In the genomic region with DNA sequence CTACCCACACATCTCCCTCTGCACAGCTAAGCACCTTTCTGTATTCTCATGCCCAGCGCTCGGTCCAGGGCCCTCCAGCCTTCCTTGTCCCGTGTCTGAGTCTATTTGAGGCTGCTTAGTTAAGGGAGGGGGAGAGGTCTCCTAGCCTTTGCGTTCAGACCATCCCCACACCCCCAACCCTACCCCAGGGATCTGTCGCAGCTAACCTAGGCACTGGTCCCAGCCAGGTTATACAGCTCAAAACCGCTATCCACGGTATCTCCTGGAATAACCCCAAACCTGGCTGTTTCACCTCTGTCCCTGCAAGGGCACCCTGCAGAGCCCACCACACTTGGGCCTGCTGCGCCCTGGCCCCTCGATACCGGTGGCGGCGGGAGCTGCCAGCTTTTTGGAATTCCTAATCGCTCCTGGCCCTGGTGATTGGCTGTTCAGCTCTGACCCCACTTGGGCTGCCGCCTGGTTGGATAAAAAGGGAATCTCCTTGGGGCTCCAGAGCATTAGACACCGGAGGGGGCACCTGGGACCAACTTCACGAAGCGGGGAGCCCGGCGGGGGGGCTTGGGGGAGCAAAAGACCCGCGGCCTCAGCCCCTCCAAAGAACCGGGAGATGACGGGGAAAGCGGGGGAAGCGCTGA, we compare ENCODE assay signal across 13 mouse cellular contexts. TPM values are rescaled to one million over a fixed set of nuclear protein-coding genes. Genes with fewer than 3 reads are reported as not detected.
DNase-seq lines count a peak whose midpoint lies in the region; ATAC-seq and TF ChIP-seq lines count a peak whose summit lies in the region.
"Had no signal": no experiment of that assay in that cellular context is flagged by ENCODE, and none has a peak within 500 bp of the region (broad histone marks: within the 10 kb centered on the region; RNA-seq: fewer than 3 reads in every experiment).

Gene Vsx2 (plus strand): TSS at position 427 of the 635 bp plus-strand sequence.

- peaks cover 64% of the 10 kb centered on the region for H3K27me3 ChIP-seq in forebrain, embryonic 11.5 days (ENCODE audit: control insufficient read depth, insufficient read depth, low read length)
- peaks cover 55% of the 10 kb centered on the region for H3K27me3 ChIP-seq in forebrain, embryonic 16.5 days (replicated peaks; ENCODE audit: control insufficient read depth, insufficient read depth, low read length)
- peaks cover 14% of the 10 kb centered on the region for H3K27me3 ChIP-seq in ES-Bruce4 (ENCODE audit: control insufficient read depth, insufficient read depth, low read length, poor library complexity, severe bottlenecking)
- peaks cover 85% of the 10 kb centered on the region for H3K27me3 ChIP-seq in forebrain, embryonic 13.5 days
- H3K27me3 ChIP-seq in midbrain, embryonic 10.5 days (ENCODE audit: low read depth, poor library complexity, severe bottlenecking), result peaks cover 90% of the 10 kb centered on the region

- H3K9ac ChIP-seq in forebrain, embryonic 11.5 days (ENCODE audit: low read length), result no peak within 1 kb of the TSS
- no peak within 1 kb of the TSS for H3K9ac ChIP-seq in forebrain, embryonic 16.5 days (replicated peaks; ENCODE audit: low read depth, low read length)
- H3K9ac ChIP-seq in ES-Bruce4 (ENCODE audit: low read depth, poor library complexity, severe bottlenecking), result peak within 1 kb of the TSS; percentile 13; the same call in 1 of the 2 replicates
- H3K9ac ChIP-seq in forebrain, embryonic 13.5 days, result no peak within 1 kb of the TSS
- H3K9ac ChIP-seq: stomach, embryonic 15.5 days had no signal

- H3K9me3 ChIP-seq in forebrain, embryonic 11.5 days (ENCODE audit: control insufficient read depth, low read length), result no peaks in the 10 kb centered on the region
- H3K9me3 ChIP-seq in forebrain, embryonic 16.5 days (ENCODE audit: control insufficient read depth, low read length), result no peaks in the 10 kb centered on the region
- H3K9me3 ChIP-seq in ES-Bruce4 (replicated peaks; ENCODE audit: control insufficient read depth, insufficient read depth, low read length, poor library complexity, severe bottlenecking), result no peaks in the 10 kb centered on the region
- H3K9me3 ChIP-seq in forebrain, embryonic 13.5 days (replicated peaks), result no peaks in the 10 kb centered on the region
- H3K9me3 ChIP-seq in midbrain, embryonic 10.5 days (replicated peaks), result no peaks in the 10 kb centered on the region
- H3K9me3 ChIP-seq: stomach, embryonic 15.5 days had no signal

- DNase-seq in forebrain, embryonic 11.5 days (ENCODE audit: low spot score), result peak; percentile 65
- no peak for DNase-seq in midbrain, embryonic 10.5 days (ENCODE audit: low spot score)
- no peak for DNase-seq in lung, postnatal 36 days
- DNase-seq: cerebellum, postnatal 36 days; gastrocnemius, postnatal 25 days; layer of hippocampus, postnatal 36 days; right cerebral cortex, adult 18-20 months had no signal

- 1% methylated on average over 25 of the region's 25 CpGs for WGBS in forebrain, embryonic 11.5 days
- 4% methylated on average over 25 of the region's 25 CpGs for WGBS in forebrain, embryonic 16.5 days
- WGBS in forebrain, embryonic 13.5 days, result 2% methylated on average over 25 of the region's 25 CpGs
- WGBS in midbrain, embryonic 10.5 days, result 2% methylated on average over 25 of the region's 25 CpGs

- TF ChIP-seq POLR2A in ES-Bruce4 (IDR thresholded peaks at IDR 0.05; ENCODE audit: insufficient read depth, low read length), result no peak

- TF ChIP-seq CTCF in ES-Bruce4 (IDR thresholded peaks at IDR 0.05; ENCODE audit: low read depth, low read length), result no peak

- peaks cover 11% of the 10 kb centered on the region; the same call in 1 of the 2 replicates for H3K4me1 ChIP-seq in forebrain, embryonic 11.5 days (replicated peaks; ENCODE audit: control insufficient read depth, insufficient read depth, low read length)
- peaks cover 23% of the 10 kb centered on the region for H3K4me1 ChIP-seq in forebrain, embryonic 16.5 days (replicated peaks; ENCODE audit: control insufficient read depth, insufficient read depth, low read length)
- no peaks in the 10 kb centered on the region for H3K4me1 ChIP-seq in ES-Bruce4 (ENCODE audit: control insufficient read depth, insufficient read depth, low read length)
- H3K4me1 ChIP-seq in forebrain, embryonic 13.5 days, result peaks cover 27% of the 10 kb centered on the region
- peaks cover 27% of the 10 kb centered on the region for H3K4me1 ChIP-seq in midbrain, embryonic 10.5 days

- no peak for TF ChIP-seq EP300 in ES-Bruce4 (IDR thresholded peaks at IDR 0.05; ENCODE audit: insufficient read depth, low read depth, low read length)

- ATAC-seq in forebrain, embryonic 11.5 days (replicated peaks; ENCODE audit: low FRiP score), result no peak; the same call in 1 of the 2 replicates
- ATAC-seq in forebrain, embryonic 16.5 days, result no peak
- no peak for ATAC-seq in forebrain, embryonic 13.5 days
- no peak for ATAC-seq in erythroid progenitor cell, adult 5-6 weeks (replicated peaks; ENCODE audit: low FRiP score, poor library complexity, severe bottlenecking)
- ATAC-seq in megakaryocyte progenitor cell, adult 5-6 weeks (replicated peaks; ENCODE audit: poor library complexity), result no peak

- H3K4me2 ChIP-seq in forebrain, embryonic 11.5 days (ENCODE audit: low read depth, low read length, severe bottlenecking), result peak within 1 kb of the TSS; percentile 36
- H3K4me2 ChIP-seq in forebrain, embryonic 16.5 days (ENCODE audit: low read length), result no peak within 1 kb of the TSS
- H3K4me2 ChIP-seq in forebrain, embryonic 13.5 days, result peak within 1 kb of the TSS; percentile 39
- H3K4me2 ChIP-seq: stomach, embryonic 15.5 days had no signal

- no peaks in the 10 kb centered on the region for H3K36me3 ChIP-seq in forebrain, embryonic 11.5 days (ENCODE audit: control insufficient read depth, insufficient read depth, low read length)
- no peaks in the 10 kb centered on the region for H3K36me3 ChIP-seq in forebrain, embryonic 16.5 days (ENCODE audit: control insufficient read depth, insufficient read depth)
- H3K36me3 ChIP-seq in ES-Bruce4 (ENCODE audit: control insufficient read depth, insufficient read depth, low read length, poor library complexity, severe bottlenecking), result no peaks in the 10 kb centered on the region
- H3K36me3 ChIP-seq in forebrain, embryonic 13.5 days (ENCODE audit: poor library complexity, severe bottlenecking), result no peaks in the 10 kb centered on the region
- H3K36me3 ChIP-seq in midbrain, embryonic 10.5 days, result no peaks in the 10 kb centered on the region
- H3K36me3 ChIP-seq: stomach, embryonic 15.5 days had no signal

- H3K27ac ChIP-seq in forebrain, embryonic 11.5 days (ENCODE audit: low read depth, low read length), result no peak within 1 kb of the TSS
- H3K27ac ChIP-seq in forebrain, embryonic 16.5 days (ENCODE audit: low read length), result no peak within 1 kb of the TSS
- no peak within 1 kb of the TSS for H3K27ac ChIP-seq in ES-Bruce4 (ENCODE audit: insufficient read depth, low read length)
- H3K27ac ChIP-seq in forebrain, embryonic 13.5 days, result no peak within 1 kb of the TSS
- no peak within 1 kb of the TSS for H3K27ac ChIP-seq in midbrain, embryonic 10.5 days (replicated peaks)
- H3K27ac ChIP-seq: stomach, embryonic 15.5 days had no signal

- peak within 1 kb of the TSS; percentile 16; the same call in 1 of the 2 replicates for H3K4me3 ChIP-seq in forebrain, embryonic 11.5 days (ENCODE audit: low read depth, low read length)
- H3K4me3 ChIP-seq in forebrain, embryonic 16.5 days (replicated peaks; ENCODE audit: low read length), result no peak within 1 kb of the TSS; the same call in 1 of the 2 replicates
- H3K4me3 ChIP-seq in ES-Bruce4 (ENCODE audit: low read depth, low read length), result peak within 1 kb of the TSS; percentile 50
- H3K4me3 ChIP-seq in forebrain, embryonic 13.5 days, result peak within 1 kb of the TSS; percentile 20
- H3K4me3 ChIP-seq in midbrain, embryonic 10.5 days, result peak within 1 kb of the TSS; percentile 38
- H3K4me3 ChIP-seq: stomach, embryonic 15.5 days had no signal

RNA-seq across cellular contexts. Expression of gene Vsx2, which starts in this region (rescaled TPM):
- polyA plus RNA-seq in forebrain, embryonic 11.5 days (2014; fragmentation: Nextera tagmentation; extraction: Ambion mirVana), result not detected in 2 replicates
- 0.06 and 0.10 TPM in 2 replicates for polyA plus RNA-seq in forebrain, embryonic 16.5 days (2015; fragmentation: Nextera tagmentation; extraction: Ambion mirVana)
- 0.18 TPM in 1 of 2 replicates, not detected in the other for polyA plus RNA-seq in ES-Bruce4 (2011; ENCODE audit: insufficient read depth, insufficient read length, low read depth, missing spikeins)
- polyA plus RNA-seq in forebrain, embryonic 13.5 days (2015; fragmentation: Nextera tagmentation; extraction: Ambion mirVana), result not detected in 2 replicates
- 1.0 and 1.9 TPM in 2 replicates for polyA plus RNA-seq in midbrain, embryonic 10.5 days (2016; fragmentation: Nextera tagmentation; extraction: Ambion mirVana)
- not detected in 2 replicates for total RNA-seq in erythroid progenitor cell, adult 5-6 weeks (2015; ENCODE audit: low replicate concordance)
- total RNA-seq in erythroid progenitor cell, adult 5-6 weeks (2017; ENCODE audit: low replicate concordance), result not detected in 2 replicates
- not detected in 2 replicates for total RNA-seq in megakaryocyte progenitor cell, adult 5-6 weeks (2015)
- total RNA-seq in megakaryocyte progenitor cell, adult 5-6 weeks (2017), result not detected in 2 replicates
- total RNA-seq: gastrocnemius, postnatal 25 days had no signal
- polyA plus RNA-seq: stomach, embryonic 15.5 days had no signal

Comparison
In these comparisons a context has a peak if more than half of its experiments do, and no peak if none do; other contexts are left out.
1. Peak in DNase-seq, H3K4me3 ChIP-seq and H3K4me2 ChIP-seq in forebrain, embryonic 11.5 days; RNA of the gene not detected or under 1 TPM.